Mouse (Mus musculus) hindbrain, embryonic 14.5 days (tissue): ENCODE results near the gene Zpr1. TPM values are rescaled to one million over a fixed set of nuclear protein-coding genes. Genes with fewer than 3 reads are reported as not detected.
A peak's percentile ranks its signal among the peaks of the same experiment; 100 is the strongest.

Source experiments
- ATAC-seq: fragments of 200-750 bp; cut with Nextera tagmentation; 2 replicates; pipeline ENCODE4 v1.8.0; 2017; ENCODE audit warnings: moderate number of reproducible peaks, mild to moderate bottlenecking, moderate TSS enrichment, moderate library complexity; ENCODE audit not compliant: low FRiP score
- DNase-seq: peaks from one replicate; pipeline ENCODE4 v3.0.0-alpha.2; 2015; ENCODE audit warnings: low spot score
- H3K27ac ChIP-seq: fragments of 300-500 bp; sonication (generic); 2 replicates; pipeline ENCODE4 v1.5.1; 2014; ENCODE audit warnings: mild to moderate bottlenecking, moderate library complexity
- H3K27me3 ChIP-seq: fragments of 300-500 bp; sonication (generic); 2 replicates; pipeline ENCODE4 v1.6.1; 2014; ENCODE audit warnings: mild to moderate bottlenecking, low read length, mixed read lengths; ENCODE audit not compliant: control insufficient read depth, insufficient read depth
- H3K36me3 ChIP-seq: fragments of 300-500 bp; sonication (generic); replicated peaks from 2 replicates; pipeline ENCODE4 v1.6.1; 2014; ENCODE audit not compliant: control insufficient read depth, insufficient read depth
- H3K4me1 ChIP-seq: fragments of 300-500 bp; sonication (generic); replicated peaks from 2 replicates; pipeline ENCODE4 v1.6.1; 2014; ENCODE audit warnings: antibody characterized with exemption, low read length, mixed read lengths; ENCODE audit not compliant: control insufficient read depth, insufficient read depth
- H3K4me2 ChIP-seq: fragments of 300-500 bp; sonication (generic); replicated peaks from 2 replicates; pipeline ENCODE4 v1.6.1; 2014; ENCODE audit warnings: mild to moderate bottlenecking, moderate library complexity
- H3K4me3 ChIP-seq: fragments of 300-500 bp; sonication (generic); replicated peaks from 2 replicates; pipeline ENCODE4 v1.5.1; 2014; ENCODE audit warnings: mild to moderate bottlenecking, low read length
- H3K9ac ChIP-seq: fragments of 300-500 bp; sonication (generic); 2 replicates; pipeline ENCODE4 v1.6.1; 2014
- H3K9me3 ChIP-seq: fragments of 300-500 bp; sonication (generic); 2 replicates; pipeline ENCODE4 v1.6.1; 2016; ENCODE audit warnings: low read length; ENCODE audit not compliant: control insufficient read depth
- whole genome bisulfite sequencing: fragments of 180-500 bp; shearing (Covaris S2); extraction: QIAGEN DNeasy Blood & Tissue Kit; methylation state at CpG from one replicate; pipeline ENCODE4 v1.1.7; 2014; 5-methylcytosine and 5-hydroxymethylcytosine counted together
- polyA plus RNA-seq: library from polyadenylated mRNA; unstranded; fragments of >200 nt; fragmentation: Nextera tagmentation; extraction: Ambion mirVana; gene quantifications from 2 replicates; pipeline ENCODE4 v1.2.1, GENCODE M21; 2014

The Zpr1 gene
- polyA plus RNA-seq, 1 experiment from 2014 or later = 54.3 TPM

- WGBS = 90% methylated on average over 6 of the region's 6 CpGs
- no peak overlapping the region for H3K4me3 ChIP-seq
- no peaks in the 10 kb centered on the region for H3K9me3 ChIP-seq
- peaks cover 7% of the 10 kb centered on the region; the same call in 1 of the 2 replicates for H3K4me1 ChIP-seq
- H3K4me2 ChIP-seq = no peak overlapping the region
- no peak for ATAC-seq
- H3K27ac ChIP-seq = no peak overlapping the region
- no peak overlapping the region for H3K9ac ChIP-seq
- no peaks in the 10 kb centered on the region for H3K27me3 ChIP-seq
- H3K36me3 ChIP-seq = no peaks in the 10 kb centered on the region
- no peak for DNase-seq
Measured at GRCm38 (mm10) chr9:46235196-46235595, 37.7 kb upstream of the Zpr1 start.

- Histone ChIP-seq H3K4me3 (no peak within 1 kb of the TSS), H3K36me3 (no peaks in the 10 kb centered on the region), H3K27ac (no peak within 1 kb of the TSS), H3K9ac (no peak within 1 kb of the TSS), H3K4me2 (no peak within 1 kb of the TSS), H3K27me3 (no peaks in the 10 kb centered on the region), H3K4me1 (peaks cover 5% of the 10 kb centered on the region; the same call in 1 of the 2 replicates), H3K9me3 (no peaks in the 10 kb centered on the region)
- no peak for DNase-seq
- no peak for ATAC-seq
Measured at GRCm38 (mm10) chr9:46235596-46235648, 37.4 kb upstream of the Zpr1 start, which contains the start of gene Apoc3. Gene Apoc3 (minus strand): TSS chr9:46235636.

- H3K27me3 ChIP-seq = no peaks in the 10 kb centered on the region
- no peak overlapping the region for H3K27ac ChIP-seq
- peaks cover 3% of the 10 kb centered on the region; the same call in 1 of the 2 replicates for H3K4me1 ChIP-seq
- no peak for ATAC-seq
- no peak overlapping the region for H3K9ac ChIP-seq
- H3K36me3 ChIP-seq = no peaks in the 10 kb centered on the region
- DNase-seq = no peak
- no peak overlapping the region for H3K4me3 ChIP-seq
- no peak overlapping the region for H3K4me2 ChIP-seq
- H3K9me3 ChIP-seq = no peaks in the 10 kb centered on the region
- 69% methylated on average over 4 of the region's 4 CpGs for WGBS
Measured at GRCm38 (mm10) chr9:46235649-46236048, 37.2 kb upstream of the Zpr1 start.

- Histone ChIP-seq H3K27me3 (no peaks in the 10 kb centered on the region), H3K9me3 (no peaks in the 10 kb centered on the region), H3K36me3 (no peaks in the 10 kb centered on the region), H3K4me3 (no peak overlapping the region), H3K9ac (no peak overlapping the region), H3K4me1 (no peaks in the 10 kb centered on the region), H3K4me2 (no peak overlapping the region), H3K27ac (no peak overlapping the region)
- no peak for ATAC-seq
- DNase-seq = no peak
- WGBS = 92% methylated on average over 7 of the region's 7 CpGs
Measured at GRCm38 (mm10) chr9:46238850-46239249, 34.0 kb upstream of the Zpr1 start.

- DNase-seq (no peak), ATAC-seq (no peak)
- Histone ChIP-seq H3K27me3 (no peaks in the 10 kb centered on the region), H3K9me3 (no peaks in the 10 kb centered on the region), H3K4me1 (no peaks in the 10 kb centered on the region), H3K4me2 (no peak within 1 kb of the TSS), H3K27ac (no peak within 1 kb of the TSS), H3K4me3 (no peak within 1 kb of the TSS), H3K9ac (no peak within 1 kb of the TSS), H3K36me3 (no peaks in the 10 kb centered on the region)
- WGBS = 72% methylated on average over 7 of the region's 7 CpGs
Measured at GRCm38 (mm10) chr9:46240526-46241153, 32.2 kb upstream of the Zpr1 start, which contains the start of gene Apoa4. Gene Apoa4 (plus strand): TSS chr9:46240696.

GRCm38 (mm10) chr9:46241818-46242217 is 31.0 kb upstream of the Zpr1 start:
- no peak overlapping the region for H3K27ac ChIP-seq
- no peak overlapping the region for H3K4me3 ChIP-seq
- H3K4me2 ChIP-seq = no peak overlapping the region
- H3K9me3 ChIP-seq = no peaks in the 10 kb centered on the region
- no peak overlapping the region for H3K9ac ChIP-seq
- H3K27me3 ChIP-seq = no peaks in the 10 kb centered on the region
- no peak for DNase-seq
- H3K4me1 ChIP-seq = no peaks in the 10 kb centered on the region
- ATAC-seq = no peak
- 75% methylated on average over 2 of the region's 2 CpGs for WGBS
- H3K36me3 ChIP-seq = no peaks in the 10 kb centered on the region

- DNase-seq (no peak), ATAC-seq (no peak)
- Histone ChIP-seq H3K4me3 (no peak overlapping the region), H3K27ac (no peak overlapping the region), H3K4me1 (no peaks in the 10 kb centered on the region), H3K36me3 (no peaks in the 10 kb centered on the region), H3K27me3 (no peaks in the 10 kb centered on the region), H3K4me2 (no peak overlapping the region), H3K9me3 (no peaks in the 10 kb centered on the region), H3K9ac (no peak overlapping the region)
- WGBS = 58% methylated on average over 4 of the region's 4 CpGs
Measured at GRCm38 (mm10) chr9:46243122-46243521, 29.7 kb upstream of the Zpr1 start.

- Histone ChIP-seq H3K4me1 (no peaks in the 10 kb centered on the region), H3K36me3 (no peaks in the 10 kb centered on the region), H3K9ac (no peak overlapping the region), H3K27ac (no peak overlapping the region), H3K4me2 (no peak overlapping the region), H3K27me3 (no peaks in the 10 kb centered on the region), H3K4me3 (no peak overlapping the region), H3K9me3 (no peaks in the 10 kb centered on the region)
- no peak for DNase-seq
- ATAC-seq = no peak
- 65% methylated on average over 8 of the region's 8 CpGs for WGBS
Measured at GRCm38 (mm10) chr9:46243584-46243983, 29.3 kb upstream of the Zpr1 start.

- 0 out of 2 replicates have a peak, but pooled peaks have one; percentile 66 for ATAC-seq
- no peak overlapping the region for H3K9ac ChIP-seq
- no peak overlapping the region for H3K4me3 ChIP-seq
- peak; percentile 93 for DNase-seq
- H3K4me1 ChIP-seq = no peaks in the 10 kb centered on the region
- H3K27me3 ChIP-seq = no peaks in the 10 kb centered on the region
- H3K36me3 ChIP-seq = no peaks in the 10 kb centered on the region
- no peak overlapping the region for H3K27ac ChIP-seq
- 0 out of 2 replicates have a peak overlapping the region, but pooled peaks have one; percentile 20 for H3K4me2 ChIP-seq
- H3K9me3 ChIP-seq = no peaks in the 10 kb centered on the region
- WGBS = 27% methylated on average over 11 of the region's 11 CpGs
Measured at GRCm38 (mm10) chr9:46246752-46247324, 26.0 kb upstream of the Zpr1 start.

GRCm38 (mm10) chr9:46256177-46256576 is 16.7 kb upstream of the Zpr1 start:
- no peak overlapping the region for H3K27ac ChIP-seq
- H3K27me3 ChIP-seq = no peaks in the 10 kb centered on the region
- WGBS = 90% methylated on average over 7 of the region's 7 CpGs
- H3K9me3 ChIP-seq = no peaks in the 10 kb centered on the region
- no peaks in the 10 kb centered on the region for H3K36me3 ChIP-seq
- ATAC-seq (no peak), DNase-seq (no peak)
- H3K4me1 ChIP-seq = no peaks in the 10 kb centered on the region
- H3K9ac ChIP-seq = no peak overlapping the region
- no peak overlapping the region for H3K4me3 ChIP-seq
- no peak overlapping the region for H3K4me2 ChIP-seq
